Mouse (Mus musculus) intestine, postnatal 0 days (tissue): ENCODE measurements around the gene Mtss1l. TPM values are rescaled to one million over a fixed set of nuclear protein-coding genes. Genes with fewer than 3 reads are reported as not detected.

Experiments used
- ATAC-seq: fragments of 200-750 bp; cut with Nextera tagmentation; 2 replicates; pipeline ENCODE4 v1.8.0; 2017; ENCODE audit warnings: mild to moderate bottlenecking, moderate TSS enrichment, moderate library complexity
- H3K27ac ChIP-seq: fragments of 300-500 bp; sonication (generic); 2 replicates; pipeline ENCODE4 v1.5.1; 2014; ENCODE audit warnings: mild to moderate bottlenecking, low read depth, low read length, moderate library complexity
- H3K27me3 ChIP-seq: fragments of 300-500 bp; sonication (generic); replicated peaks from 2 replicates; pipeline ENCODE4 v1.6.1; 2014; ENCODE audit warnings: low read length, mixed read lengths; ENCODE audit not compliant: control insufficient read depth, insufficient read depth
- H3K36me3 ChIP-seq: fragments of 300-500 bp; sonication (generic); 2 replicates; pipeline ENCODE4 v1.6.1; 2014; ENCODE audit warnings: mild to moderate bottlenecking, moderate library complexity; ENCODE audit not compliant: control insufficient read depth, insufficient read depth
- H3K4me1 ChIP-seq: fragments of 300-500 bp; sonication (generic); replicated peaks from 2 replicates; pipeline ENCODE4 v1.6.1; 2014; ENCODE audit warnings: antibody characterized with exemption, low read length, mixed read lengths; ENCODE audit not compliant: control insufficient read depth, insufficient read depth
- H3K4me2 ChIP-seq: fragments of 300-500 bp; sonication (generic); replicated peaks from 2 replicates; pipeline ENCODE4 v1.6.1; 2014; ENCODE audit warnings: low read depth, mild to moderate bottlenecking, moderate library complexity
- H3K4me3 ChIP-seq: fragments of 300-500 bp; sonication (generic); 2 replicates; pipeline ENCODE4 v1.5.1; 2014; ENCODE audit warnings: low read depth, low read length
- H3K9ac ChIP-seq: fragments of 300-500 bp; sonication (generic); 2 replicates; pipeline ENCODE4 v1.6.1; 2014; ENCODE audit warnings: mild to moderate bottlenecking, low read depth, low read length
- H3K9me3 ChIP-seq: fragments of 300-500 bp; sonication (generic); 2 replicates; pipeline ENCODE4 v1.6.1; 2016; ENCODE audit warnings: mixed run types; ENCODE audit not compliant: control insufficient read depth
- CTCF ChIP-seq: sonication (generic); IDR thresholded peaks from 2 replicates; pipeline ENCODE4 v1.5.1; 2016; ENCODE audit warnings: low read depth, mild to moderate bottlenecking, control low read depth, antibody characterized with exemption, moderate library complexity
- WGBS: fragments of 180-500 bp; shearing (Covaris S2); extraction: QIAGEN DNeasy Blood & Tissue Kit; methylation state at CpG from one replicate; pipeline ENCODE4 v1.1.7; 2014; 5-methylcytosine and 5-hydroxymethylcytosine counted together
- polyA plus RNA-seq: library from polyadenylated mRNA; unstranded; fragments of >200 nt; fragmentation: Nextera tagmentation; extraction: Ambion mirVana; gene quantifications from 2 replicates; pipeline ENCODE4 v1.2.1, GENCODE M21; 2015

Mtss1l gene
- polyA plus RNA-seq, 1 experiment from 2014 or later: 4.4 TPM

DNA sequence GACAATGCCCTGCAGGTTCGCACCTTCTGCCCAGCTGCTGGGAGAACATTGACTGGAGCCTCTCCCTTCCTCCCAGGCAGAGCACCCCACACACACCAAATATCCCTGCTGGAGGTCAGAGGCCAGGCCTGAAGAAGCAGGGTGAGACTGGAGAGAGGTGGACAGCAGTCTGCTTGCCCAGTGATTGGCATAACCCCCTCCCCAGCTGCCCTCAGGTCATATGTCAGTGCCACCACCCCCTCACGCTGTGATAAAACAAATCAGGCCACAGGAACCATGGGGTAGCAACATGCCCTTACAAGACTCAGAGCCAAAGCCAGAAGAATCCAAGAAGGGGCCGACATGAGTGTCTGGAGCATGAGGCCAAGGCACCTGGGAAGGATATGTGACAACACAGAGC lies 17.2 kb upstream of the Mtss1l start:
- Histone ChIP-seq H3K4me2 (no peak overlapping the region), H3K9me3 (no peaks in the 10 kb centered on the region), H3K4me1 (no peaks in the 10 kb centered on the region), H3K36me3 (peaks cover 7% of the 10 kb centered on the region; the same call in 1 of the 2 replicates), H3K27me3 (no peaks in the 10 kb centered on the region), H3K4me3 (no peak overlapping the region), H3K27ac (no peak overlapping the region), H3K9ac (no peak overlapping the region)
- ATAC-seq: no peak
- 82% methylated on average over 3 of the region's 3 CpGs for WGBS
- TF ChIP-seq CTCF: no peak

DNA sequence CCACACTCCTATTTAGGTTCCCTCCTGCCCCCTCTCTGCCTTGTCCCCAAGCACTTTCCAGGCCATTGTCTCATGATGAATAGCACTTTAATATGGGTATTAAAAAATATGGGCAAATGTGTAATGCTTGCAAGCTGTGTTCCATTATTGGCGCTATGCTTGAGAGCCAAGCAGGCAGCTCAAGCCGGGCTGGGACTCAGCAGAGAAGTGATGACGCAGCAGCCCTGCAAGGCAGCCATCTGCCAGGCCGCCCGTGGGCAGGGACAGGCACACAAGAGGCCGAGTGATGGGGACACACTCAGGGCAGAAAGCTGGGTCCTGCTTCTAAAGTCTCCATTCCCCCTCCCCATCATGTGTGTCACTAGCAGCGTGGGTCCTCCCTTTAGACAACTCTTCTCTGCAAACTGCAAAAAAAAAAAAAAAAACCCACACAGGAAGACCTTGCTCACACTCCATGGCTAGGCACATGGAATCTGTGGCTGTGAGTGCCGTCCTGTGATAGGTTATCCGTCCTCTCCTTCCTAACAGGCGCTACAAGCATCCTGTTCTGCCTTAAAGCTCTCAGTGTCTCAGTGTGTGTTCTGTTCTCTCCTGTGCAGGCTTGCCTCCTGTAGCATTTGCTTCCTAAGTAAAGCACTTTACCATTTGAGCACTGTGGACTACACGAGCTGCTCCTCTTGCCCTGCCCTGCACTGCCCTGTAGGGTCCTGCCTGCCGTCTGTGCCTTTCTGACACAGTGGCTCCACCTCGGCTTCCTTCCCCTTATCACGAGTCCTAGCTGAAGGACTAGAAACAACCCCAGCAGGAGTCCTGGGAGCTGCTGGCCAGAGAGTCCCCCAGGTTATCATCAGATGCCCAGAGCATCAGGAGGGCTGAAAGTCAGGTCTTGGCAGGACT lies 15.6 kb upstream of the Mtss1l start:
- Histone ChIP-seq H3K4me1 (no peaks in the 10 kb centered on the region), H3K4me3 (no peak overlapping the region), H3K36me3 (peaks cover 16% of the 10 kb centered on the region), H3K9me3 (no peaks in the 10 kb centered on the region), H3K27ac (no peak overlapping the region), H3K27me3 (no peaks in the 10 kb centered on the region), H3K4me2 (no peak overlapping the region), H3K9ac (no peak overlapping the region)
- 71% methylated on average over 14 of the region's 14 CpGs for WGBS
- ATAC-seq: no peak
- TF ChIP-seq CTCF: no peak

DNA sequence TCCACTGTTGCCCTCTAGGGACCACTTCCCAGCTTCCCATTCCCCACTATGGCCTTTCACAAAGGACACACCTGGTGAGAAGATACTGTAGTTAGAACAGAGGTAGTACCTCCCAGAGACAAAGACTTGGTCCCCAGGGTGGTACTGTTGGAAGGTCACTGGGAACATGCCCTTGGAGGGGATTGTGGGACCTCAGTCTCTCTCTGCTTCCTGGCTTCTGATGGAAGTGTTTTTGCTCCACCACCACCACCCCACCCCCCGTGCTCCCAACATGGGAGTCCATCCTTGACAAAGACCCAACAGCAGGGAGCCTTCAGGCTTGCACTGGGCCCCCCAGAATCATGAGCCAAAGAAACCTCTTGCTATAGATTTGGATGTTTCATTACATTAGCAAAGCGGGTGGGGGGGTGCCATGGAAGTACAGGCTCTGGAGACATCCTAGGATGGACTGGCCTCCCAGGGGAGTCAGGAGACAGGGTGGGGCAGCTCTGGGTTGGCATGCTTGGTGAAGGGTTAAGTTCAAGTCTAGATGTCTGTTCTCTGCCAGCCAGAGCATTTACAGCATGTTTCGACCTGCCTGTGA lies 14.9 kb upstream of the Mtss1l start:
- H3K27me3 ChIP-seq: no peaks in the 10 kb centered on the region
- H3K9ac ChIP-seq: no peak overlapping the region
- no peaks in the 10 kb centered on the region for H3K4me1 ChIP-seq
- no peak overlapping the region for H3K4me2 ChIP-seq
- no peak for ATAC-seq
- H3K36me3 ChIP-seq: peaks cover 17% of the 10 kb centered on the region
- TF ChIP-seq CTCF: no peak
- no peaks in the 10 kb centered on the region for H3K9me3 ChIP-seq
- H3K27ac ChIP-seq: no peak overlapping the region
- 91% methylated on average over 3 of the region's 3 CpGs for WGBS
- H3K4me3 ChIP-seq: no peak overlapping the region

DNA sequence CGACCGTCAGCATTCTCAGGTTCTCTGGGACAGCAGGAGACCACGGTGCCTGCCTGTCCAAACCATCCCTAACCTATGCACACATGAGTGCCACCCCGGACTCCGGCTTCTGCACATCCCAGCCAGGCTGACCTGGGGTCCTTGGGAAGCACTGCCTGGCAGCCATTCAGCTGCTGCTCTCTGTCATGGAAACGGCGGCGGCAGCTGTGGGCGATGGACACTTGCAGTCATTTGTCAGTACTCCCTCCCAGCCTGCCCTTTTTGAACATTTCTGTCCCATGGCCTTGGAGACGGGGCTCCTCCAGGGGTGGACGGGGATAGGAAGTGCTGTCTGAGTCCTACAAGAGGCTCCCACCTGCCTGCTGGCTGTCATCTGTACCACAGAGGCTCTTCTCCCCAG lies 12.8 kb upstream of the Mtss1l start:
- Histone ChIP-seq H3K9ac (no peak overlapping the region), H3K27me3 (no peaks in the 10 kb centered on the region), H3K4me3 (no peak overlapping the region), H3K4me2 (no peak overlapping the region), H3K4me1 (no peaks in the 10 kb centered on the region), H3K36me3 (peaks cover 32% of the 10 kb centered on the region), H3K27ac (no peak overlapping the region), H3K9me3 (no peaks in the 10 kb centered on the region)
- TF ChIP-seq CTCF: no peak
- ATAC-seq: no peak
- 83% methylated on average over 11 of the region's 11 CpGs for WGBS

DNA sequence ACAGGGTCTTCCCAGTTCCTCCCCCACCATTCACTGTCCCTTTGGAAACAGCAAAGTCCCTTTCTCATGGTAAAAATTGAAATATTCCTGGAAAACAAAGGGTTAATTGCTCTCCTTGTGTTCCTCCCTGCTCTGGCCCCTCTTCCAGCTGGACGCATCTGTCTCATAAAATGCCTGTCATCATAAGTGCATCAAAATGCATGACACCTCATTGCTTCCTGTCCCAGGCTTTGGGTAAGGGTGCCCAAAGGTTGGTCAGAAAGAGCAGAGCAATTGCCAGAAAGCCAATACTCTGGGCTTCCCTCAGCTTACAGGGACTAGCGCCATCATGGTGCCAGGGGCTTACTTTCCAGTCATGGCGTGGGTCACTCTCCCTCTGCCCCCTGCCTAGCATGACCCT lies 10.7 kb upstream of the Mtss1l start:
- TF ChIP-seq CTCF: no peak
- H3K9me3 ChIP-seq: no peaks in the 10 kb centered on the region
- 65% methylated on average over 3 of the region's 3 CpGs for WGBS

DNA sequence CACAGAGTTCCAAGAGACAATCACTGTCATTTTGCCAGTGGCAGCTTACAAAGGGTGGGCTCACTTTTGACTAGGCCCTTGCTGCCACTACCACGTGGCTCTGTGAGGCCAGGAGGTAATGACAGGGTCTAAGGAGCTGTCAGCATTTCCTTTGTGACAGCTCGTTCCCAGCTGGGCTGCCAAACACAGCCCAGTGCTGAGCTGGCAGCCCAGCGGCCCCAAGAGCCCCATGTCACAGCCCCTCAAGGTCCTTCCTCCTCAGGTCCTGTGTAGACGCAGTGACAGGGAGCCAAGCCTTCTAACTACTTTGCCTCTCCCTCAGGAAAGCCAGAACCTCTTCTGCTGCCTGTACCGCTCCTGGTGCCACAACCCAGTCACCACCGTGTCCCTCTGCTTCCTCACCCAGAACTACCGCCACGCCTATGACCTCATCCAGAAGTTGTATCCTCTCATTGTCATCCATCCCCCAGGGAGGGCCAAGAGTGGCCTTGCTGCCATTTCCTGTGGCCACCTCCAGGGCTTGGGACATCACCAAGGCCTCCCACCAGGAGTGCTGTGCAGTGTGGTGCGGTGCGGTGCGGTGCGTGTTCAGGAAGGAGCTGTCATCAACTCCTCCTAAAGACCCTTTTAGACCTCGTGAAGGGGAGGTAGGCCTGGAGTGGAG lies 9.9 kb upstream of the Mtss1l start:
- ATAC-seq: no peak
- Histone ChIP-seq H3K36me3 (peaks cover 44% of the 10 kb centered on the region), H3K27me3 (no peaks in the 10 kb centered on the region), H3K4me3 (no peak overlapping the region), H3K9ac (no peak overlapping the region), H3K4me2 (no peak overlapping the region), H3K27ac (peak overlapping the region; percentile 9; the same call in 1 of the 2 replicates), H3K9me3 (no peaks in the 10 kb centered on the region), H3K4me1 (0 out of 2 replicates have a peak, but pooled peaks cover 2% of the 10 kb centered on the region)
- TF ChIP-seq CTCF: 0 out of 2 replicates have a peak, but pooled peaks have one; percentile 17
- WGBS: 81% methylated on average over 13 of the region's 13 CpGs

More for the DNA sequence above, 10.7 kb upstream of the Mtss1l start:
- H3K4me1 ChIP-seq: no peaks in the 10 kb centered on the region
- peaks cover 44% of the 10 kb centered on the region for H3K36me3 ChIP-seq
- H3K4me2 ChIP-seq: no peak overlapping the region
- H3K27ac ChIP-seq: no peak overlapping the region
- H3K9ac ChIP-seq: no peak overlapping the region
- no peaks in the 10 kb centered on the region for H3K27me3 ChIP-seq
- ATAC-seq: no peak
- H3K4me3 ChIP-seq: no peak overlapping the region
